Mouse (Mus musculus) ES-E14 (cell line): ENCODE data around the gene Mctp1. TPM values are rescaled to one million over a fixed set of nuclear protein-coding genes. Genes with fewer than 3 reads are reported as not detected.

Experiments
- DNase-seq: peaks from one replicate; pipeline ENCODE4 v3.0.0-alpha.2; 2013; ENCODE audit warnings: low read depth, low spot score
- H3K27ac ChIP-seq: 2 replicates; pipeline ENCODE4 v1.5.1; 2012; ENCODE audit warnings: low read depth, mild to moderate bottlenecking, low read length, moderate library complexity, mixed read lengths; ENCODE audit not compliant: poor library complexity, insufficient read depth, severe bottlenecking
- H3K36me3 ChIP-seq: 2 replicates; pipeline ENCODE4 v1.6.1; 2012; ENCODE audit warnings: mild to moderate bottlenecking, low read length, moderate library complexity, mixed read lengths; ENCODE audit not compliant: control insufficient read depth, poor library complexity, insufficient read depth, severe bottlenecking
- H3K4me1 ChIP-seq, 2 experiments: fragments of 150-350 bp in 1 of 2; sonication (generic) in 1 of 2; 2 replicates each; pipeline ENCODE4 v1.6.1; 2012; ENCODE audit warnings: low read length in 2 of 2, mild to moderate bottlenecking in 1 of 2, mixed read lengths in 1 of 2; ENCODE audit not compliant: control insufficient read depth in 2 of 2, insufficient read depth in 2 of 2, poor library complexity in 1 of 2
- H3K4me3 ChIP-seq, 2 experiments: fragments of 150-350 bp in 1 of 2; sonication (generic) in 1 of 2; 2 replicates each; pipeline ENCODE4 v1.5.1; 2012; ENCODE audit warnings: low read length in 2 of 2, low read depth in 1 of 2, mild to moderate bottlenecking in 1 of 2, mixed read lengths in 1 of 2; ENCODE audit not compliant: insufficient read depth in 1 of 2, poor library complexity in 1 of 2, severe bottlenecking in 1 of 2
- H3K9ac ChIP-seq: 2 replicates; pipeline ENCODE4 v1.6.1; 2012; ENCODE audit warnings: low read depth, mild to moderate bottlenecking, low read length, mixed read lengths; ENCODE audit not compliant: poor library complexity, insufficient read depth, severe bottlenecking
- H3K9me3 ChIP-seq: fragments of 150-350 bp; sonication (generic); 2 replicates; pipeline ENCODE4 v1.6.1; 2012; ENCODE audit warnings: low read depth, mild to moderate bottlenecking, low read length; ENCODE audit not compliant: control insufficient read depth, insufficient read depth
- CHD2 ChIP-seq: IDR thresholded peaks from 2 replicates; pipeline ENCODE4 v1.6.1; 2014; ENCODE audit warnings: mild to moderate bottlenecking, low read depth, low read length, inconsistent platforms
- HCFC1 ChIP-seq: IDR thresholded peaks from 2 replicates; pipeline ENCODE4 v1.6.1; 2012; ENCODE audit warnings: low read length, inconsistent platforms, borderline replicate concordance; ENCODE audit not compliant: insufficient read depth
- MAFK ChIP-seq: IDR thresholded peaks from 2 replicates; pipeline ENCODE4 v1.6.1; 2014; ENCODE audit warnings: mild to moderate bottlenecking, low read depth, low read length, inconsistent platforms; ENCODE audit not compliant: insufficient read depth
- ZC3H11A ChIP-seq: IDR thresholded peaks from 2 replicates; pipeline ENCODE4 v1.6.1; 2012; ENCODE audit warnings: low read depth, mild to moderate bottlenecking, inconsistent platforms, low read length, borderline replicate concordance
- ZNF384 ChIP-seq: IDR thresholded peaks from 2 replicates; pipeline ENCODE4 v1.6.1; 2012; ENCODE audit warnings: low read depth, low read length, inconsistent platforms
- in situ Hi-C, 2 experiments: fragments of 600-800 bp; cut with MboI; formaldehyde crosslinking; loops; one replicate each; pipeline ENCODE4 v1.15.1; 2025; ENCODE audit warnings: low sequenced_read_pairs in 2 of 2, inconsistent platforms in 1 of 2; ENCODE audit not compliant: unreplicated experiment in 2 of 2
- total RNA-seq: library from RNA; depleted of rRNA; stranded (reverse); fragments of 300-350 nt; gene quantifications from 2 replicates; pipeline ENCODE4 v1.2.3, GENCODE M21; 2012

Gene Mctp1
- total RNA-seq, 1 experiment, result 0.80 TPM

DNA sequence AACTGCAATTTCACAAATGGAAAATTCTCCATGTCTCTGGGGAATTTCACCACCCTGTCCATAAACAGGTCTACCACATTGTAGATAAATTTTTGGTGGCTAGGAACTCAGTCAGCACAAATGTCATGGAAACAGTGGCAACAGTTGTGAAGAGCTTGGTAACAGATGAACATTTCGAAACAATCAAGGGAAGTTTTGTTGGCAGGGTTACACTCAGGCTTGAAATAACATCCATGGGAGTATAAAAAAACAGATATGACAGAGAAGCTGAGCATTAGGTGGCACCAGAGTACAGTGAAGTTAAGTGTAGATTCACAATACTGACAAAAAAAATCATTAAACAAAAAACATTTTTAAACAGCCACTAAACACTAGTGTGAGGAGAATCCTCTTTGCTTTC, 26.3 kb downstream of the Mctp1 start:
- Histone ChIP-seq H3K36me3 (no peaks in the 10 kb centered on the region), H3K4me1 (no peaks in the 10 kb centered on the region), H3K9me3 (no peaks in the 10 kb centered on the region), H3K27ac (no peak overlapping the region), H3K4me3 (no peak overlapping the region), H3K9ac (no peak overlapping the region)
- in situ Hi-C loops, result loop anchor here (10.0 to 25.0 kb wide), 2 partner anchors 252 to 274 kb away; no protein-coding TSS in a partner anchor
- TF ChIP-seq HCFC1, result no peak
- TF ChIP-seq ZC3H11A, result no peak
- no peak for TF ChIP-seq MAFK
- no peak for TF ChIP-seq CHD2
- no peak for TF ChIP-seq ZNF384
- DNase-seq, result no peak

DNA sequence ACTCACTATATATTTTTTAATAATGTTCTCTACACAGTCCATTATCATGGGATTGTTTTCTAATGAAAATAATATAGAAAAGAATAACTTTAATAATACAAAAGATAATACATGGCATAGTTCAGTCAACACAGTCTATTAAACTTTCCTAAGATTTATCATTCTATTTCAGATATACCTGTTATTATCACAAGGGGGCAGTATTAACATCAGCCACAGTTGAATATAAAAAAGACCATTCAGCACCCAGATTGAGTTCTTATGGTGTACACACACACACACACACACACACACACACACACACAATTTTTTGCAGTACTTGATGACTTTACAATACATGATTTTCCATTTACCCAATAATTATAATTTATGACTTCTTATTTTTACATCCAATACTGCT, 31.0 kb downstream of the Mctp1 start:
- in situ Hi-C loops, result loop anchor here (10.0 to 25.0 kb wide), 2 partner anchors 247 to 269 kb away; no protein-coding TSS in a partner anchor
- DNase-seq, result no peak
- no peak overlapping the region for H3K9ac ChIP-seq
- no peak overlapping the region for H3K4me3 ChIP-seq
- H3K36me3 ChIP-seq, result no peaks in the 10 kb centered on the region
- no peak overlapping the region for H3K27ac ChIP-seq
- no peaks in the 10 kb centered on the region for H3K4me1 ChIP-seq
- TF ChIP-seq ZC3H11A (no peak), MAFK (no peak), HCFC1 (no peak), ZNF384 (no peak), CHD2 (no peak)
- no peaks in the 10 kb centered on the region for H3K9me3 ChIP-seq

DNA sequence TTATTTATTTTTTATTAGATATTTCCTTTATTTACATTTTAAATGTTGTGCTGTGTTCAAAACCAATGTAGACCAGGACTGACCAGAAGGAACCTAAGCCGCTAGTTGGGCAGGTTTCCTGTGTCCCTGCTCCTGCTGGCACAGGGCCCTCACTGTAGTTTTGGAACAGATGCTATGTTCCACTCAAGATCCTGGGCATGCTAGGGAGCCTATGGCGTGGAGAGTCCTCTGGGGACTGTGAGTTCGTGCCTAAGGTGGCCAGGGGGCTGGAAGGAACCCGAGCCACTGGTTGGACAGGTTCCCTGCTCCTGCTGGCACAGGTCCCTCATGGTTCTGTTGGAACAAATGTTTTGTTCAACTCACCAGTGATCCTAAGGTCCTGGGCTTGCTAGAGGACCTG, 35.8 kb downstream of the Mctp1 start:
- DNase-seq, result no peak
- H3K4me1 ChIP-seq, result no peaks in the 10 kb centered on the region
- H3K4me3 ChIP-seq, result no peak overlapping the region
- TF ChIP-seq ZNF384 (no peak), CHD2 (no peak), MAFK (no peak), HCFC1 (no peak), ZC3H11A (no peak)
- in situ Hi-C loops, result loop anchor here in 1 of 2 experiments (25.0 kb wide), 1 partner anchor 242 kb away; no protein-coding TSS in a partner anchor
- no peak overlapping the region for H3K9ac ChIP-seq
- no peaks in the 10 kb centered on the region for H3K9me3 ChIP-seq
- H3K27ac ChIP-seq, result no peak overlapping the region
- no peaks in the 10 kb centered on the region for H3K36me3 ChIP-seq

DNA sequence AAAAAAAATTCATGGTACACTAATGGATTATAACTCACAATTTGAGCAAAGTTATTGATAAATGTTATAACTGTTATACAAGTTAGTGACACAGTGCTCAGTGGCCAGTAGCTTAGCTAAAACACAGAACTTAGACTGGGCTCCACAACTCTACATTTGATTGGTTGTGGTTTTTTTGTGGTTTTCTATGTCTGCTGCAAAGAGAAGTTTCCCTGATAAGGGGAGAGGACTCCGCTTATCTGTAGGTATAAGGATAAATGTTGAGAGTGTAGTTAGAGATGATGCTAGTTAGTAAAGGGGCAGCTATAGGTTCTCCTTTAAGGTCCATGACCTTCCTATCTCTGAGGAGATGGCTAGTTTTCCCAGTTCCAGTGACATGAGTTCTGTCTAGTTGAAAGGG, 36.7 kb downstream of the Mctp1 start:
- no peak overlapping the region for H3K27ac ChIP-seq
- DNase-seq, result no peak
- no peaks in the 10 kb centered on the region for H3K9me3 ChIP-seq
- H3K4me3 ChIP-seq, result no peak overlapping the region
- H3K36me3 ChIP-seq, result no peaks in the 10 kb centered on the region
- in situ Hi-C loops, result loop anchor here in 1 of 2 experiments (25.0 kb wide), 1 partner anchor 241 kb away; no protein-coding TSS in a partner anchor
- no peaks in the 10 kb centered on the region for H3K4me1 ChIP-seq
- no peak for TF ChIP-seq ZC3H11A
- no peak for TF ChIP-seq ZNF384
- TF ChIP-seq HCFC1, result no peak
- TF ChIP-seq CHD2, result no peak
- TF ChIP-seq MAFK, result no peak
- H3K9ac ChIP-seq, result no peak overlapping the region

DNA sequence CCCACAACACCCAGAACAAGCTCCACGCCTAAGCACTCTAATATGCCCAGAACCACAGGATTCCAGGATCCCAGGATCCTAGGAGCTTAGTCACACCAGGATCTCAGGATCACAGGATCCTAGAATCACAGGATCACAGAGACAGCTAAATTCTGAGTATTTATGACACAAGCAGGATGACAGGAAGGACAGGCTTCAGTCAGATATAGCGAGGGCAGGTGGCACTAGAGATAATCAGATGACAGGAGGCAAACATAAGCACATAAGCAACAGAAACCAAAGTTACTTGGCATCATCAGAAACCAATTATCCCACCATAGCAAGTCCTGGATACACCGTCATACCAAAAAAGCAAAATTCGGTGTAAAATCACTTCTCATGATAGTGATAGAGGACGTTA, 37.8 kb downstream of the Mctp1 start:
- DNase-seq, result no peak
- Histone ChIP-seq H3K36me3 (no peaks in the 10 kb centered on the region), H3K9ac (no peak overlapping the region), H3K4me3 (no peak overlapping the region), H3K27ac (no peak overlapping the region), H3K9me3 (no peaks in the 10 kb centered on the region), H3K4me1 (no peaks in the 10 kb centered on the region)
- TF ChIP-seq MAFK (no peak), CHD2 (no peak), ZNF384 (no peak), HCFC1 (no peak), ZC3H11A (no peak)
- in situ Hi-C loops, result loop anchor here in 1 of 2 experiments (25.0 kb wide), 1 partner anchor 240 kb away; no protein-coding TSS in a partner anchor
